Mouse (Mus musculus) kidney, adult 2 months (tissue): ENCODE measurements around the gene Zswim5.

ENCODE experiments used
- CTCF ChIP-seq: fragments of 200-500 bp; conservative IDR thresholded peaks from 2 replicates; pipeline ENCODE4 v1.5.1; 2011; ENCODE audit warnings: low read depth, mild to moderate bottlenecking, control low read depth, low read length, moderate library complexity, mixed read lengths; ENCODE audit not compliant: insufficient read depth, insufficient read length
- POLR2A ChIP-seq: fragments of 200-500 bp; IDR thresholded peaks from one replicate; pipeline ENCODE4 v1.6.1; 2011; ENCODE audit warnings: low read depth, low read length, control low read depth

DNA sequence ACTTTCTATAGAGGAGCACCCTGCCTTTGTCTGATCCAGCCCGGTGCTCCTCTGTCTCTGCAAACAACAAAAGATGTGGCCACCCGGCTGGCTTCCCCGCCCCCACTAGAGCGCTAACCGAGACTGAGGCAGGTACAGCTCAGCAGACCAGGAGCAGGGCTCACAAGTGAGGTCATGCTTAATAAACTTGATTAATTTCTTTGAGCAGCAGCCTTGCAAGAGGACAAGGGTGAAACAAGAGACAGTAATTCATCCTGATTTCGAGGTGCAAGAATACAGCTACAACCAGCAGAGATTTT lies 47.2 kb upstream of the Zswim5 start:
- TF ChIP-seq CTCF (no peak), POLR2A (no peak)
